In genomic region chr11:120352093-120352350, GRCm38 (mm10) we compare ENCODE assay signal across 9 mouse cellular contexts. TPM values are rescaled to one million over a fixed set of nuclear protein-coding genes. Genes with fewer than 3 reads are reported as not detected.
DNase-seq lines count a peak whose midpoint lies in the region; ATAC-seq lines count a peak whose summit lies in the region.
"Not testable (repeated sequence)": the region's sequence is repeated elsewhere in the genome, so short reads cannot be mapped to it uniquely, and the experiment has no call there.
"Had no signal": no experiment of that assay in that cellular context is flagged by ENCODE, and none has a peak within 500 bp of the region (broad histone marks: within the 10 kb centered on the region; RNA-seq: fewer than 3 reads in every experiment).

No protein-coding gene starts in this region.

- H3K4me2 ChIP-seq in embryonic facial prominence, embryonic 14.5 days (ENCODE audit: low read depth, low read length); heart, embryonic 11.5 days; hindbrain, embryonic 14.5 days (replicated peaks); kidney, embryonic 15.5 days; lung, embryonic 15.5 days; midbrain, embryonic 15.5 days: not testable (repeated sequence)

- H3K4me1 ChIP-seq in embryonic facial prominence, embryonic 14.5 days (ENCODE audit: control insufficient read depth, insufficient read depth, low read length), result peaks cover 16% of the 10 kb centered on the region
- peaks cover 42% of the 10 kb centered on the region for H3K4me1 ChIP-seq in heart, embryonic 11.5 days (ENCODE audit: control insufficient read depth, insufficient read depth, low read length)
- H3K4me1 ChIP-seq in hindbrain, embryonic 14.5 days (replicated peaks; ENCODE audit: control insufficient read depth, insufficient read depth, low read length), result peaks cover 30% of the 10 kb centered on the region
- peaks cover 69% of the 10 kb centered on the region for H3K4me1 ChIP-seq in kidney, embryonic 15.5 days
- H3K4me1 ChIP-seq in lung, embryonic 15.5 days, result peaks cover 57% of the 10 kb centered on the region
- H3K4me1 ChIP-seq in midbrain, embryonic 15.5 days, result peaks cover 38% of the 10 kb centered on the region

- 92% methylated on average over 5 of the region's 5 CpGs for WGBS in embryonic facial prominence, embryonic 14.5 days
- WGBS in heart, embryonic 11.5 days (ENCODE audit: insufficient replicate concordance), result 91% methylated on average over 5 of the region's 5 CpGs
- WGBS in hindbrain, embryonic 14.5 days, result 92% methylated on average over 5 of the region's 5 CpGs
- 86% methylated on average over 5 of the region's 5 CpGs for WGBS in kidney, embryonic 15.5 days
- 86% methylated on average over 5 of the region's 5 CpGs for WGBS in lung, embryonic 15.5 days
- WGBS in midbrain, embryonic 15.5 days, result 91% methylated on average over 5 of the region's 5 CpGs

- peak; percentile 19 for DNase-seq in 3134 (ENCODE audit: extremely low read depth, insufficient read length, low spot score)
- DNase-seq in embryonic facial prominence, embryonic 14.5 days (ENCODE audit: low spot score); hindbrain, embryonic 14.5 days (ENCODE audit: low spot score): not testable (repeated sequence)
- peak; percentile 5 for DNase-seq in right cerebral cortex, postnatal 14 days

- not testable (repeated sequence) for H3K9ac ChIP-seq in embryonic facial prominence, embryonic 14.5 days (ENCODE audit: low read depth, low read length); heart, embryonic 11.5 days (ENCODE audit: low read depth, low read length); hindbrain, embryonic 14.5 days; kidney, embryonic 15.5 days; lung, embryonic 15.5 days; midbrain, embryonic 15.5 days

- ATAC-seq in embryonic facial prominence, embryonic 14.5 days (ENCODE audit: low read depth); heart, embryonic 11.5 days (replicated peaks; ENCODE audit: insufficient number of reproducible peaks, low FRiP score, low TSS enrichment); hindbrain, embryonic 14.5 days (ENCODE audit: low FRiP score); kidney, embryonic 15.5 days (replicated peaks; ENCODE audit: low FRiP score); lung, embryonic 15.5 days (ENCODE audit: borderline replicate concordance, extremely low read depth, low FRiP score, low TSS enrichment); midbrain, embryonic 15.5 days (replicated peaks): not testable (repeated sequence)

- H3K9me3 ChIP-seq in embryonic facial prominence, embryonic 14.5 days (ENCODE audit: control insufficient read depth, low read length); heart, embryonic 11.5 days (replicated peaks; ENCODE audit: control insufficient read depth, low read length); hindbrain, embryonic 14.5 days (ENCODE audit: control insufficient read depth, low read length); kidney, embryonic 15.5 days (replicated peaks); lung, embryonic 15.5 days; midbrain, embryonic 15.5 days: not testable (repeated sequence)

- peak overlapping the region; percentile 55; the same call in 1 of the 2 replicates for H3K27ac ChIP-seq in embryonic facial prominence, embryonic 14.5 days (replicated peaks; ENCODE audit: low read depth, low read length)
- H3K27ac ChIP-seq in heart, embryonic 11.5 days (ENCODE audit: low read depth, low read length), result peak overlapping the region; percentile 79; the same call in 1 of the 2 replicates
- peak overlapping the region; percentile 100 for H3K27ac ChIP-seq in hindbrain, embryonic 14.5 days
- H3K27ac ChIP-seq in kidney, embryonic 15.5 days, result peak overlapping the region; percentile 100
- peak overlapping the region; percentile 100 for H3K27ac ChIP-seq in lung, embryonic 15.5 days
- H3K27ac ChIP-seq in midbrain, embryonic 15.5 days, result peak overlapping the region; percentile 100; the same call in 1 of the 2 replicates

- not testable (repeated sequence) for H3K4me3 ChIP-seq in embryonic facial prominence, embryonic 14.5 days (ENCODE audit: low read depth, low read length); heart, embryonic 11.5 days (ENCODE audit: low read depth, low read length); hindbrain, embryonic 14.5 days (replicated peaks; ENCODE audit: low read length); kidney, embryonic 15.5 days (replicated peaks); lung, embryonic 15.5 days; midbrain, embryonic 15.5 days

- H3K36me3 ChIP-seq in embryonic facial prominence, embryonic 14.5 days (ENCODE audit: control insufficient read depth, insufficient read depth, low read length); heart, embryonic 11.5 days (ENCODE audit: control insufficient read depth, insufficient read depth, low read length); hindbrain, embryonic 14.5 days (replicated peaks; ENCODE audit: control insufficient read depth, insufficient read depth); kidney, embryonic 15.5 days; lung, embryonic 15.5 days; midbrain, embryonic 15.5 days (replicated peaks): not testable (repeated sequence)

- H3K27me3 ChIP-seq in embryonic facial prominence, embryonic 14.5 days (replicated peaks; ENCODE audit: control insufficient read depth, insufficient read depth, low read length); heart, embryonic 11.5 days (ENCODE audit: control insufficient read depth, insufficient read depth, low read length); hindbrain, embryonic 14.5 days (ENCODE audit: control insufficient read depth, insufficient read depth, low read length); kidney, embryonic 15.5 days; lung, embryonic 15.5 days; midbrain, embryonic 15.5 days (replicated peaks): not testable (repeated sequence)

RNA-seq across cellular contexts. Expression of gene Actg1, which starts 3.7 kb away (rescaled TPM):
- 2,264 and 2,593 TPM in 2 replicates for polyA plus RNA-seq in embryonic facial prominence, embryonic 14.5 days (2014; fragmentation: Nextera tagmentation; extraction: Ambion mirVana)
- polyA plus RNA-seq in heart, embryonic 11.5 days (2014; fragmentation: Nextera tagmentation; extraction: Ambion mirVana), result 1,448 and 1,508 TPM in 2 replicates
- 4,053 and 4,080 TPM in 2 replicates for polyA plus RNA-seq in hindbrain, embryonic 14.5 days (2014; fragmentation: Nextera tagmentation; extraction: Ambion mirVana)
- polyA plus RNA-seq in kidney, embryonic 15.5 days (2015; fragmentation: Nextera tagmentation; extraction: Ambion mirVana), result 2,367 and 2,520 TPM in 2 replicates
- 2,618 and 2,638 TPM in 2 replicates for polyA plus RNA-seq in lung, embryonic 15.5 days (2015; fragmentation: Nextera tagmentation; extraction: Ambion mirVana)
- 4,418 and 4,467 TPM in 2 replicates for polyA plus RNA-seq in midbrain, embryonic 15.5 days (2015; fragmentation: Nextera tagmentation; extraction: Ambion mirVana)

RNA-seq across cellular contexts. Expression of gene Fscn2, which starts 9.3 kb away (rescaled TPM):
- polyA plus RNA-seq in embryonic facial prominence, embryonic 14.5 days (2014; fragmentation: Nextera tagmentation; extraction: Ambion mirVana), result 0.48 and 1.1 TPM in 2 replicates
- 0.57 TPM in 1 of 2 replicates, not detected in the other for polyA plus RNA-seq in heart, embryonic 11.5 days (2014; fragmentation: Nextera tagmentation; extraction: Ambion mirVana)
- polyA plus RNA-seq in hindbrain, embryonic 14.5 days (2014; fragmentation: Nextera tagmentation; extraction: Ambion mirVana), result 1.6 and 2.2 TPM in 2 replicates
- 1.1 and 1.2 TPM in 2 replicates for polyA plus RNA-seq in kidney, embryonic 15.5 days (2015; fragmentation: Nextera tagmentation; extraction: Ambion mirVana)
- polyA plus RNA-seq in lung, embryonic 15.5 days (2015; fragmentation: Nextera tagmentation; extraction: Ambion mirVana), result 0.38 and 0.56 TPM in 2 replicates
- polyA plus RNA-seq in midbrain, embryonic 15.5 days (2015; fragmentation: Nextera tagmentation; extraction: Ambion mirVana), result 0.84 and 1.4 TPM in 2 replicates
- polyA plus RNA-seq: spleen, adult 2 months had no signal

RNA-seq across cellular contexts. Expression of gene Faap100, which starts 26.5 kb away (rescaled TPM):
- polyA plus RNA-seq in embryonic facial prominence, embryonic 14.5 days (2014; fragmentation: Nextera tagmentation; extraction: Ambion mirVana), result 30.0 and 32.7 TPM in 2 replicates
- polyA plus RNA-seq in heart, embryonic 11.5 days (2014; fragmentation: Nextera tagmentation; extraction: Ambion mirVana), result 24.2 and 29.6 TPM in 2 replicates
- polyA plus RNA-seq in hindbrain, embryonic 14.5 days (2014; fragmentation: Nextera tagmentation; extraction: Ambion mirVana), result 85.6 and 90.1 TPM in 2 replicates
- polyA plus RNA-seq in kidney, embryonic 15.5 days (2015; fragmentation: Nextera tagmentation; extraction: Ambion mirVana), result 33.1 and 41.9 TPM in 2 replicates
- 36.9 and 37.4 TPM in 2 replicates for polyA plus RNA-seq in lung, embryonic 15.5 days (2015; fragmentation: Nextera tagmentation; extraction: Ambion mirVana)
- polyA plus RNA-seq in midbrain, embryonic 15.5 days (2015; fragmentation: Nextera tagmentation; extraction: Ambion mirVana), result 124 TPM in 2 replicates
